Mouse (Mus musculus) thymus, postnatal 14 days (tissue): ENCODE results near the gene Mllt10.
A peak's percentile ranks its signal among the peaks of the same experiment; 100 is the strongest.

Experiments used
- DNase-seq: peaks from one replicate; pipeline ENCODE4 v3.0.0; 2021

Mllt10 gene

DNA sequence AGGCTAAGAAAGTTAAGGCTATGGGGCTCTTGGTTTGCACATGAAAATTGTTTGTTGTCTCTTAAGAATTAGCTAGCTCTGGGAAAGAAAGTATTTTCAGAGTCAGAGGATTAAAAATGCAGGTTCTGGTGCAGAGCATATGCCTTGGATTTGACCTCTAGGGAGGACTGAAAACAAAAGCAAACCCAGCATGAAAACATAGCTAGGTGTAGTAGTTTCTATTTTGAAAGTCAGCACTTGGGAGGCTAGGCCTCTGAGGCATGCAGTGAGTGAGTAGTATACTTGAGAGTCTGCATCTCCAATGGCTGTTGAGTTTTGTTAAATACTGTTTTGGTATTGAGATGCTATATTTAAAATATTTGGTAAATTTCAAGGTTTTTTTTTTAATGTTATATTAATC lies 39.3 kb downstream of the Mllt10 start:
- no peak for DNase-seq

GRCm38 (mm10) chr2:18095804-18096203 lies 40.8 kb downstream of the Mllt10 start:
- DNase-seq, result no peak

GRCm38 (mm10) chr2:18100914-18101313 lies 45.9 kb downstream of the Mllt10 start:
- peak; percentile 35 for DNase-seq

- DNase-seq, result no peak
These were observed 52.5 kb downstream of the Mllt10 start for GRCm38 (mm10) chr2:18107561-18107960.

DNA sequence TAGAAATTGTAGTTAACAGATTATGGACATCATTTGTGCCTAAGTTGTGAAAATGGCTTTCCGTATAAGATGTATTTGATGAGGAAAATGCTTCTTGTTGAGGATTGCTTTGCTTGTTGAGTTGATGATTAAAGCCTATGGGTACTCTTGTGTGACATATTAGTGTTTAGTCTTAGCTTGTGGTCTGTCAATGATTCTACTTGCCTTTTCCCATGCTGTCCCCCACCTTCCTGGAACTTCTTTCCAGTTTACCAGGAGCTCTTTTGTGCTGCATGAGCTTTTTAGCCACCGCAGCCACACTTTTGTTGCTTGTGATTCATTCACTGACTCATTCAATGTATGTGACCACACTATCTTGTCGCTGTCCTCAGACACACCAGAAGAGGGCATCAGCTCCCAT lies 53.2 kb downstream of the Mllt10 start:
- DNase-seq, result no peak

- no peak for DNase-seq
These were observed 56.4 kb downstream of the Mllt10 start for GRCm38 (mm10) chr2:18111411-18111810.

GRCm38 (mm10) chr2:18116432-18116831 lies 61.4 kb downstream of the Mllt10 start:
- no peak for DNase-seq

- no peak for DNase-seq
These were observed 83.1 kb downstream of the Mllt10 start for GRCm38 (mm10) chr2:18138131-18138530.

- DNase-seq, result no peak
These were observed 84.6 kb downstream of the Mllt10 start for GRCm38 (mm10) chr2:18139646-18140045.

DNA sequence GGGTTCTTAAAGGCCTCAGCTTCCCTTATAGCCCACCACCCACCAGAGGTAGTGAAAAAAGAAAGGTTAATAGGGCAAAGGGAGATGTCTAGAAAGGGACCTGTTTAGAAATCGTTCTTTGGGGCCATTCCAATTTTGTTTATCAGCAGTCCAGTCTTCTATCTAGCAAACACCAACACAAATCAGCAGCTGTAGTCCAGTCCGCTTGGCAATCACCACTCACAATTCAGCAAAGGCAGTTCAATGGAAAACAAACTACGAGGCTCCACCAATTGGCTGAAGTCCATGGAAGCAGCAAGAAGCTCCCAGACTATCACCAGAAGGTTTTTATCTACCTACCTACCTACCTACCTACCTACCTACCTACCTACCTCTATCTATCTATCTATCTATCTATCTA lies 101.1 kb downstream of the Mllt10 start:
- no peak for DNase-seq

- no peak for DNase-seq
These were observed 104.4 kb downstream of the Mllt10 start for GRCm38 (mm10) chr2:18159426-18159825.

DNA sequence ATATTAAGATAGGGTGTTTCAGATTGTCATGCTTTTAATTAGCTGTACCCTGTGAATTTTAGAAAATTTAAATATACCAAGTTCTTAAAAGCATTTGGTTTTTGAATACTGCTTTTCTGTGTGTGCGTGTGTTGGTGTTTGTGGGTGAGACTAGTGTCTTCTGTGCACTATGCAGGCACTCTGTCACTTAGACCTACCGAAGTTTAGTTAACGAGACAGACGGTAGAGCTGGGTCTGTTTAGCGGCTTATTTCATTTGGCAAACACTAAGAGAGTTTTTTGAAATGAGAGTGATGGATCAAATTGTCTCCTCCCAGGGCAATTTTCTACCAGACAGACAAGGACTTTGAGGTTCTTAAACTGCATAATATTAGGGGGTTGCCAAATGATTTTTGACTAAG lies 106.0 kb downstream of the Mllt10 start:
- DNase-seq, result no peak

DNA sequence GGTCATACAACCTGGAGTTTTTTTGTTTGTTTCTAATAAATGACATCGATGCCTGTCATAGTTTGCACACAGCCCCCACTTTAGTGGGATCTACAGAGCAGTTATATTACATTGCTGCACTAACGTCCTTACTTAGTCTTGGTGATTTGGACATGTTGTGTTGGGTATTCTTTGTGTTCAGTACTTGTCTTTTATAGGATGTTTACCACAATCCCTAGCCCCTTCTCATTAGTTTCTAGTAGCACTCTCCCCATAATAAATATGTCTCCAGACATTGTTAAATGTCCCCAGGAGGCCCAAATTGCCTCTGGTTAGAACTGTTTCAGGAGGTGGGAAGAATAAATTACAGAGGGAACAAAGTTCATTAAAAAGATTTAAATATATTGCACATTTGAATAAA lies 110.5 kb downstream of the Mllt10 start:
- no peak for DNase-seq

GRCm38 (mm10) chr2:18169174-18169948 lies 114.3 kb downstream of the Mllt10 start:
- no peak for DNase-seq

DNA sequence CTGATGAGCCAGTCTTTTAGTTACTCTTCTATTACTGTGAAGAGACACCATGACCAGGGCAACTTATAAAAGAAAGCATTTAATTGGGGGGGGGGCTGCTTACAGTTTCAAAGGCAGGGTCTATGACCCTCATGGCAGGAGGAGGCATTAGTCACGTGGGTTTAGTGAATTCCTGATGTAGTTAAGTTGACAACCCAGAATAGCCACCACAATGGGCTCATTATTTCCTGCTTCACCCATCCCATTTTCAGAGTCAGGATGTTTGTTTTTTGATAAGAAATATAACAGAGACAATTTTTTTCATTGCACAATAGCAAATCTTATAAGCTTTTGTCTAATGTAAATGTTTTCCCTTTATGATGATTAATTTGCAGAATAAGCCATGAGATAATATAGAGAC lies 120.2 kb downstream of the Mllt10 start:
- no peak for DNase-seq

DNA sequence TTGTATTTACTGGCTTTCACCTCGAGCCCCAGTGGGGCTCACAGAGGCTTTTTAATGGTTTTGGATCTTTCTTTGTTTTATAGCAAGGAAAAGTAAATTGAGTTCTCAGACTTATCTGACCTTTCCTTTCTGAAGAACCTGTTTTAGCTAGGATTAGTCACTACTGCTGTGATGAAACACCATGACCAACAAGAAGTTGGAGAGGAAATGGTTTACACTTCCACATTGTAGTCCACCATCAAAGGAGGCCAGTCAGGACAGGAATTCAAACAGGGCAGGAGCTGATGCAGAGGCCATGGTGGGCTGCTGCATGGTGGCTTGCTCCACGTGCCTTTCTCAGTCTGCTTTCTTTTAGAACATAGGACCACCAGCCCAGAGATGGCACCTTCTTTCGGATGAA lies 121.2 kb downstream of the Mllt10 start:
- DNase-seq, result no peak

DNA sequence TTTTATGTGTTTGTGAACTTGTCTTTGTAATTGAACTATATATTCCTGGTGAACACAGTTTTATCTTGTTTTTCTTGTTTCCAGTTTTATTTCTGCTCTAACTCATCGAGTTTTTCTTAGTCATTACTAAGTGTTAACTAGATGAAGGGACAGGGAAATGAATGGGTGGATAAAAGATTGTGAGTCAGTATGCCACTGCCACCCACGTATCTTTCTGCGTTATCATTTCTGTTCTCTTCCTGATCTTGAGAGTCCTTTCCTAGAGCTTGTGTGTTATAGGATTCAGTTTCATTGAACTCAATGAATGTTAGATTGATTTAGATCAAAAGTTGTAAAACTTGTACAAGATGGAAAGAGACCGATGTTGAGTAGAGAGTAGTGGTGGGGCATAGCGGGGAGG lies 125.3 kb downstream of the Mllt10 start:
- no peak for DNase-seq

GRCm38 (mm10) chr2:18181631-18182030 lies 126.6 kb downstream of the Mllt10 start:
- DNase-seq, result no peak

GRCm38 (mm10) chr2:18183079-18183478 lies 128.0 kb downstream of the Mllt10 start:
- no peak for DNase-seq

- DNase-seq, result no peak
These were observed 133.3 kb downstream of the Mllt10 start for GRCm38 (mm10) chr2:18188367-18188766.

- DNase-seq, result no peak
These were observed 140.2 kb downstream of the Mllt10 start for GRCm38 (mm10) chr2:18195285-18195684.

DNA sequence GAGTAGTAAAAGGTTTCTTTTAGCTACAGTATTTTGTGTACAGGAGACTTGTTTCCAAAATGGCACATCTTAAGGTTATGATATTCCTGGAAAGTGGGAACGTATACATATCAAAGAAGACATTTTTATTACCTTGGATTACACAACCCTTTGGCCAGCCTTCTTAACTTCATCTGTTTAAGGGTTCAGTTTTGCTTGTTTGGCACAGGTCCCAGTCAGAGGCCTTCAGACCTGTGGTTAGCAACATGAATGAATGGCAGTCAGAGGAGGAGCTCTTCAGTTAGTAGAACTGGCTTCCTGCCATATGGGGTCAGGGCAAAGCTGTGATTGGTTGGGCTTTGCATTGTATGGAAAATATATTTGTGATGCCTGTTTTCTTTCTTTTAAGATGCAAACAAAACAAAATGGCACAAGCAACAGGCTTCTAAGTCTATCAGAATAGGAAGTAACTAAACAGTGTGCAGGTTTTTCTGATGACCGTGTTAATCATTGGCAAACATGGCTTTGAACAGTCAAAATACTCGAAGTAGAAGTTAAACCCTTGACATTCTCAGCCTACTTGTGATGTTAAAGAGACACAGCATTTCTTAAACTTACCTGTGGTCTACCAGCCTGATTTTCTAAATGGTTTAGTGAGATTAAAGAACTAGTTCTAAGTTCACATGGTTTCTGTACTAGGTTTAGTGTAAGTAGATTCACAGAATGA lies 140.8 kb downstream of the Mllt10 start:
- no peak for DNase-seq

GRCm38 (mm10) chr2:18201820-18202462 lies 146.9 kb downstream of the Mllt10 start:
- no peak for DNase-seq

DNA sequence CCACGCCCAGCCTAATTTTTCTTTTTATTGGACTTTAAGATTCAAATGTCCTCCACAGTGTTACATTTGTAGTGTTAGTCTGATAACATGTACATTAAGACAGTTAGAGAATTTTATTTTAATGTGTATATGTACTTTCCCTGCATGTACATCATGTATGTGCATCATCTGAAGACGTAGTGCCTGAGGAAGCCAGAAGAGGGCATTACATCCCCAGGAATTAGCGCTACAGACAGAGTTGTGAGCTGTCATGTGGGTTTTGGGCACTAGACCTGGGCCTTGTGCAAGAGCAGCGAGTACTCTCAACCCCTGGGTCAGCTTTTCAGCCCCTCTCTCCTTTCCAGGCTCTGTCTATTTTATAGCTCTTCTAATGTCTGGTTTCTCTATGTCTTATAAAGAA lies 147.9 kb downstream of the Mllt10 start:
- DNase-seq, result no peak
